Mouse (Mus musculus): ENCODE results near the gene Vps51. TPM values are rescaled to one million over a fixed set of nuclear protein-coding genes. Genes with fewer than 3 reads are reported as not detected.

Vps51 gene
- total RNA-seq (2012; rRNA removed): 36.9 and 45.3 TPM in 2 replicates

GRCm38 (mm10) chr19:6076564-6077393 is at the start of gene Vps51:
Vps51 (minus strand) TSS chr19:6077231.
- H3K4me1 ChIP-seq (ENCODE audit: control insufficient read depth in 2 of 2, insufficient read depth in 2 of 2, low read length in 2 of 2, poor library complexity in 1 of 2): peaks cover 1 to 2% of the 10 kb centered on the region in 2 experiments; a peak in 1 of 4 replicates
- in situ Hi-C loops (cut with MboI; ENCODE audit: low sequenced_read_pairs in 2 of 2, unreplicated experiment in 2 of 2): no loop called here
- peak within 1 kb of the TSS; percentile 93 for H3K27ac ChIP-seq (ENCODE audit: insufficient read depth, low read depth, low read length, poor library complexity, severe bottlenecking)
- peak; percentile 91 for DNase-seq (ENCODE audit: low read depth, low spot score)
- peaks cover 11% of the 10 kb centered on the region; the same call in 1 of the 2 replicates for H3K36me3 ChIP-seq (ENCODE audit: control insufficient read depth, insufficient read depth, low read length, poor library complexity, severe bottlenecking)
- peak; percentile 53; the same call in 1 of the 2 replicates for TF ChIP-seq ZNF384 (IDR thresholded peaks at IDR 0.05; ENCODE audit: low read depth, low read length)
- no peak for TF ChIP-seq ZC3H11A (IDR thresholded peaks at IDR 0.05; ENCODE audit: borderline replicate concordance, low read depth, low read length)
- TF ChIP-seq MAFK (IDR thresholded peaks at IDR 0.05; ENCODE audit: insufficient read depth, low read depth, low read length): no peak
- peak; percentile 89 for TF ChIP-seq HCFC1 (IDR thresholded peaks at IDR 0.05; ENCODE audit: borderline replicate concordance, insufficient read depth, low read length)
- peak; percentile 87 for TF ChIP-seq CHD2 (IDR thresholded peaks at IDR 0.05; ENCODE audit: low read depth, low read length)
- H3K4me3 ChIP-seq (ENCODE audit: insufficient read depth in 1 of 2, low read depth in 1 of 2, low read length in 2 of 2, poor library complexity in 1 of 2, severe bottlenecking in 1 of 2): peak within 1 kb of the TSS; percentile 95 to 99
- H3K9ac ChIP-seq (ENCODE audit: insufficient read depth, low read depth, low read length, poor library complexity, severe bottlenecking): peak within 1 kb of the TSS; percentile 98
- no peaks in the 10 kb centered on the region for H3K9me3 ChIP-seq (ENCODE audit: control insufficient read depth, insufficient read depth, low read depth, low read length)

DNA sequence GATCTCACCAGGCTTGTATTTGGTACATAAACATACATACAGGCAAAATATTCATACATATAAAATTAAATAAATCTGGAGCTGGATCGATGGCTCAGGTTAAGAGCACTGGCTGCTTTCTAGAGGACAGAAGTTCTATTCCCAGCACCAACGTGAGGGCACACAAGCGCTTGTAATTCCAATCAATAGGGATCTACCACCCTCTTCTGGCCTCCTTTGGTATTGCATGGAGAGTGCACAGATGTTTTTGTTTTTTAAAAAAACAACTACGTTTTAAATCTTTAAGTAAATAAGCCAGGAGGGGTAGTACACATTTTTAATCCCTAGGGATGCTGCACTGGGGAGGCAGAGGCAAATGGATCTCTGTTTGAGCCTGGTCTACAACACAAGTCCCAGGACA is 49.3 kb upstream of the Vps51 start:
- H3K9ac ChIP-seq (ENCODE audit: insufficient read depth, low read depth, low read length, poor library complexity, severe bottlenecking): no peak overlapping the region
- TF ChIP-seq ZNF384 (IDR thresholded peaks at IDR 0.05; ENCODE audit: low read depth, low read length) (peak; percentile 66; the same call in 1 of the 2 replicates), ZC3H11A (IDR thresholded peaks at IDR 0.05; ENCODE audit: borderline replicate concordance, low read depth, low read length) (peak; percentile 60; the same call in 1 of the 2 replicates), CHD2 (IDR thresholded peaks at IDR 0.05; ENCODE audit: low read depth, low read length) (no peak), MAFK (IDR thresholded peaks at IDR 0.05; ENCODE audit: insufficient read depth, low read depth, low read length) (no peak)
- peaks cover 0 to 9% of the 10 kb centered on the region in 2 experiments; a peak in 1 of 4 replicates for H3K4me1 ChIP-seq (ENCODE audit: control insufficient read depth in 2 of 2, insufficient read depth in 2 of 2, low read length in 2 of 2, poor library complexity in 1 of 2)
- H3K27ac ChIP-seq (ENCODE audit: insufficient read depth, low read depth, low read length, poor library complexity, severe bottlenecking): no peak overlapping the region
- no peak overlapping the region for H3K4me3 ChIP-seq (ENCODE audit: insufficient read depth in 1 of 2, low read depth in 1 of 2, low read length in 2 of 2, poor library complexity in 1 of 2, severe bottlenecking in 1 of 2)
- no peaks in the 10 kb centered on the region for H3K9me3 ChIP-seq (ENCODE audit: control insufficient read depth, insufficient read depth, low read depth, low read length)
- no peaks in the 10 kb centered on the region for H3K36me3 ChIP-seq (ENCODE audit: control insufficient read depth, insufficient read depth, low read length, poor library complexity, severe bottlenecking)
- in situ Hi-C loops (cut with MboI; ENCODE audit: low sequenced_read_pairs in 2 of 2, unreplicated experiment in 2 of 2): loop anchor here (5.0 to 10.0 kb wide), 2 partner anchors 161 to 164 kb away; partner anchors contain the start of gene Pola2 (in 2 of the 2)
- DNase-seq (ENCODE audit: low read depth, low spot score): peak; percentile 79

- H3K36me3 ChIP-seq (ENCODE audit: control insufficient read depth, insufficient read depth, low read length, poor library complexity, severe bottlenecking): no peaks in the 10 kb centered on the region
- H3K4me3 ChIP-seq (ENCODE audit: insufficient read depth in 1 of 2, low read depth in 1 of 2, low read length in 2 of 2, poor library complexity in 1 of 2, severe bottlenecking in 1 of 2): no peak overlapping the region
- H3K9me3 ChIP-seq (ENCODE audit: control insufficient read depth, insufficient read depth, low read depth, low read length): no peaks in the 10 kb centered on the region
- DNase-seq (ENCODE audit: low read depth, low spot score): no peak
- no peak overlapping the region for H3K27ac ChIP-seq (ENCODE audit: insufficient read depth, low read depth, low read length, poor library complexity, severe bottlenecking)
- no peak for TF ChIP-seq HCFC1 (IDR thresholded peaks at IDR 0.05; ENCODE audit: borderline replicate concordance, insufficient read depth, low read length)
- TF ChIP-seq CHD2 (IDR thresholded peaks at IDR 0.05; ENCODE audit: low read depth, low read length): no peak
- no peak for TF ChIP-seq ZNF384 (IDR thresholded peaks at IDR 0.05; ENCODE audit: low read depth, low read length)
- TF ChIP-seq MAFK (IDR thresholded peaks at IDR 0.05; ENCODE audit: insufficient read depth, low read depth, low read length): no peak
- no peak for TF ChIP-seq ZC3H11A (IDR thresholded peaks at IDR 0.05; ENCODE audit: borderline replicate concordance, low read depth, low read length)
- no peak overlapping the region for H3K9ac ChIP-seq (ENCODE audit: insufficient read depth, low read depth, low read length, poor library complexity, severe bottlenecking)
- in situ Hi-C loops (cut with MboI; ENCODE audit: low sequenced_read_pairs in 2 of 2, unreplicated experiment in 2 of 2): loop anchor here (5.0 to 10.0 kb wide), 2 partner anchors 160 to 163 kb away; partner anchors contain the start of gene Pola2 (in 2 of the 2)
- H3K4me1 ChIP-seq (ENCODE audit: control insufficient read depth in 2 of 2, insufficient read depth in 2 of 2, low read length in 2 of 2, poor library complexity in 1 of 2): peaks cover 2 to 13% of the 10 kb centered on the region in 2 experiments; a peak in 1 of 4 replicates
These were observed 47.9 kb upstream of the Vps51 start for GRCm38 (mm10) chr19:6124898-6125297.

- peaks cover 2 to 15% of the 10 kb centered on the region in 2 experiments; a peak in 1 of 4 replicates for H3K4me1 ChIP-seq (ENCODE audit: control insufficient read depth in 2 of 2, insufficient read depth in 2 of 2, low read length in 2 of 2, poor library complexity in 1 of 2)
- in situ Hi-C loops (cut with MboI; ENCODE audit: low sequenced_read_pairs in 2 of 2, unreplicated experiment in 2 of 2): loop anchor here in 1 of 2 experiments (10.0 kb wide), 1 partner anchor 159 kb away; the partner anchor contains the start of gene Pola2
- DNase-seq (ENCODE audit: low read depth, low spot score): no peak
- no peaks in the 10 kb centered on the region for H3K9me3 ChIP-seq (ENCODE audit: control insufficient read depth, insufficient read depth, low read depth, low read length)
- H3K4me3 ChIP-seq (ENCODE audit: insufficient read depth in 1 of 2, low read depth in 1 of 2, low read length in 2 of 2, poor library complexity in 1 of 2, severe bottlenecking in 1 of 2): no peak overlapping the region
- H3K36me3 ChIP-seq (ENCODE audit: control insufficient read depth, insufficient read depth, low read length, poor library complexity, severe bottlenecking): no peaks in the 10 kb centered on the region
- no peak overlapping the region for H3K9ac ChIP-seq (ENCODE audit: insufficient read depth, low read depth, low read length, poor library complexity, severe bottlenecking)
- TF ChIP-seq ZC3H11A (IDR thresholded peaks at IDR 0.05; ENCODE audit: borderline replicate concordance, low read depth, low read length): no peak
- TF ChIP-seq MAFK (IDR thresholded peaks at IDR 0.05; ENCODE audit: insufficient read depth, low read depth, low read length): no peak
- no peak for TF ChIP-seq CHD2 (IDR thresholded peaks at IDR 0.05; ENCODE audit: low read depth, low read length)
- no peak for TF ChIP-seq HCFC1 (IDR thresholded peaks at IDR 0.05; ENCODE audit: borderline replicate concordance, insufficient read depth, low read length)
- no peak for TF ChIP-seq ZNF384 (IDR thresholded peaks at IDR 0.05; ENCODE audit: low read depth, low read length)
- H3K27ac ChIP-seq (ENCODE audit: insufficient read depth, low read depth, low read length, poor library complexity, severe bottlenecking): no peak overlapping the region
These were observed 46.3 kb upstream of the Vps51 start for GRCm38 (mm10) chr19:6123330-6123729.

All from ES-E14 (cell line).